Mouse (Mus musculus): ENCODE measurements around the gene Spink4. TPM values are rescaled to one million over a fixed set of nuclear protein-coding genes. Genes with fewer than 3 reads are reported as not detected.

Spink4 gene
- polyA plus RNA-seq (2012; rRNA removed): 7,496 and 8,272 TPM in 2 replicates

GRCm38 (mm10) chr4:40919785-40920184 lies at the start of gene Spink4:
Gene Spink4 (plus strand): TSS chr4:40920052.

DNA sequence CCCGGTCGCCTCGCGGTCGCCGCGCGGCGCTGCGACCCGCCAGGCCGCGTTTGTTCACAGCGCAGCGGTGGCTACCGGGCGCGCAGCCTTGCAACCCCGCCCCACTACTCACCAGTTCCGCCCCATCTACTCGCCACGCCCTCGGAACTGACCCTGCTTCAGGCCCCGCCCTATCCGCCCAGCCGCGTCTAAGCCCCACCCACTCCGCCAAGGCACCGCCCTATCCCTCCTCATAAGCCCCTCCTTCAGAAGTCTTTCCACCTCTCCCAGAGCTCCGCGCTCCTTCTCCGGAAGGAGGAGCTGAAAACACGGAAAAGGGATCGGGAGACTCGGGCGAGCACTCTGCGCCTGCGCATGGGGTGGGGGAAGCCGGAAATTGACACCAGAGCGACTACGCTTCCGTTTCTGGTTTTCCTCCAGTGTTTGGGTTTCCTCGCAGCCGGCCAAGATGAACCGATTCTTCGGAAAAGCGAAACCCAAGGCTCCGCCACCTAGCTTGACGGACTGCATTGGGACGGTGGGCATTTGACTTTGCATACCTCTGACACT lies 28.4 kb downstream of the Spink4 start, which contains the start of the genes Bag1 and Chmp5:
TSS of gene Bag1 (minus strand) at position 135 of the 549 bp plus-strand sequence.
TSS of gene Chmp5 (plus strand) at position 248 of the 549 bp plus-strand sequence.

DNA sequence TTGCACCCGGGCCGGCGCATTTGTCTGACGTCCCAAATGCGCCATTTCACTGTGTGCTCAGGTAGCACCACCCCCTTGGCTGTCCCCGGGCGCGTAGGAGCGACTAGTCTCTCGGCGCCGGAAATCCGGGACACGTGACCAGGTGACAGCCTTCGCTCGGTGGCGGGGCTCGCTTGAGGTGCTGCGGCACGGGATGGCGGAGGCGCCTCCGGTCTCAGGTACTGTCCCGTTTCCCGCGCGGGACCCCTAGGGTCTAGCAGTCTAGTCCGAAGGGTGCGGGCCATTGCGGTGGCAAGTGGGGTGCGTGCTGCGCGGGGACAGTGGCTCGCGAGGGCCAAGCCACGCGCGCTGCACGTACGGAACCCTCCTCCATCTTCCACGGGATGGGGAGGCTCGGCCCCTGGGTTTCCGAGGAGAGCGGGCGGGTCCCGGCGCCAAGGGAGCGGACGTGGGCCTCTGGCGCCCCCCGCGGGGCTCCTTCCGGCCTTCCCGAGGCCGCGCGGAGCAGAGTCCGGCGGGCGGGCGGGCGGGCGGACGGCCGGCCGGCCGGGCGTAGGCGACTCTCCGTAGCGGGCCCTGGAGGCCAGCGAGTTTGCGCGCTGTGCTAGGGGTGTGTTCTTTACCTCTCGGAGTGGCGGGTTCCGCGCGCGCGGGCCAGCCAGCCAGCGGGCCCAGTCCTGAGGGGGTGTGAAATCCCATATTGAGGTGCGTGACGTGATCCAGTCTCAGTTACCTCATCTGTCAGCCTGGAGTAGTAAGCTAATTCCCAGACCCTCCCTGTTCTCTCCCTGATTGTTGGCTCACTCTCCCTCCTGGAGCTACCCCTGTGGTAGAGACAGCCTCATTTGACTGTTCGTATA lies 51.2 kb downstream of the Spink4 start, which contains the start of gene Nfx1:
TSS of gene Nfx1 (plus strand) at position 65 of the 860 bp plus-strand sequence.

Other genes starting within 250 kb of the Spink4 start
- 2.9 and 3.7 TPM in 2 replicates for gene Aptx, start 216.9 kb upstream of the Spink4 start, polyA plus RNA-seq (2012; rRNA removed)
- 1.5 and 2.5 TPM in 2 replicates for gene Dnaja1, start 197.9 kb upstream of the Spink4 start, polyA plus RNA-seq (2012; rRNA removed)
- gene Smu1, start 162.1 kb upstream of the Spink4 start, polyA plus RNA-seq (2012; rRNA removed): 9.5 and 11.4 TPM in 2 replicates
- gene B4galt1, start 66.0 kb upstream of the Spink4 start, polyA plus RNA-seq (2012; rRNA removed): 64.5 and 69.6 TPM in 2 replicates
- 301 and 345 TPM in 2 replicates for gene Bag1, start 28.2 kb downstream of the Spink4 start, polyA plus RNA-seq (2012; rRNA removed)
- 11.0 and 14.7 TPM in 2 replicates for gene Chmp5, start 28.4 kb downstream of the Spink4 start, polyA plus RNA-seq (2012; rRNA removed)
- 20.0 and 25.7 TPM in 2 replicates for gene Nfx1, start 50.9 kb downstream of the Spink4 start, polyA plus RNA-seq (2012; rRNA removed)
- 1.2 and 1.3 TPM in 2 replicates for gene Aqp7, start 128.1 kb downstream of the Spink4 start, polyA plus RNA-seq (2012; rRNA removed)
- gene Aqp3, start 178.1 kb downstream of the Spink4 start, polyA plus RNA-seq (2012; rRNA removed): 0.35 and 0.41 TPM in 2 replicates
- gene Nol6, start 204.4 kb downstream of the Spink4 start, polyA plus RNA-seq (2012; rRNA removed): 26.9 and 27.3 TPM in 2 replicates
- gene Ube2r2, start 215.7 kb downstream of the Spink4 start, polyA plus RNA-seq (2012; rRNA removed): 49.2 and 51.6 TPM in 2 replicates